Mouse (Mus musculus): ENCODE measurements at regions not wholly inside any gene's neighbourhood (a gene's known extent, or its start where the extent isn't known, plus 50 kb on each side); places are given as distances from the start of the nearest gene placed in this dataset.

DNA sequence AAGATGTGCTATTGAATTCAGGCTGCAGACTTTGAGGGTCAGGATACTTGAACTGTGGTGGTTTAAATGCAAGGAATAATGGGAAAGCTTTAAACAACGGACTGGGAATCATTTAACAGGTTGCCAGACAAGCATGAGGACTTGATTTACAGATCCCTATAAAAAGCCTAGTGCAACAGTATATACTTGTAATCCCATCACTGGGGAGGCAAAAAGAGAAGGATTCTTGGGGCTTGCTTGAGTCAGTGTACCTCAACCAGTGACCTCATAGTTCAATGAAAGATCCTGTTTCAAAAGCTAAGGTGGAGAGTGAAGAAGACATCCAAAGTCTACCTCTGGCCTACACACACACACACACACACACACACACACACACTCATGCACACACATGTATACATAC lies 99.8 kb downstream of the Lrrn1 start:
- no peak for DNase-seq (ENCODE audit: low spot score in 2 of 2)

DNA sequence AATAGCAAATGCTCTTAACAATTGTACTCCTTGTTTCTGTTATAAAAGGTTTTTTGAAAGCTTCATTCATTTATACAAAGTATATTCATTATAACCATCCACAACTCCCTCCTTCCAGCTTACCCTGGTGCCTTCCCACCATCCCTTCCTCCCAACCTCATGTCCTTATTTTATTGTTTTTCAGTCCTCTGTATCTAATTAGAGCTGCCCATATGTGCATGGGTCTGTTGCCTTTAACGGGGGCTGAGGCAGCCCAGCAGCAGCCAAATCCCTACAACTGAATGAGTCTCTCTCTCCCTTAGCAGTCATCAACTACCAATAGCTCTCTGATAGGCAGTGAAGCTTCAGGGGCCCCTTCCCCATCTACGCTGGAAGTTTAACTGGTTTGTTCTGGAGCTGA lies 116.2 kb downstream of the Lrrn1 start:
- peak; percentile 20 to 30 for DNase-seq (ENCODE audit: low spot score in 2 of 2)

DNA sequence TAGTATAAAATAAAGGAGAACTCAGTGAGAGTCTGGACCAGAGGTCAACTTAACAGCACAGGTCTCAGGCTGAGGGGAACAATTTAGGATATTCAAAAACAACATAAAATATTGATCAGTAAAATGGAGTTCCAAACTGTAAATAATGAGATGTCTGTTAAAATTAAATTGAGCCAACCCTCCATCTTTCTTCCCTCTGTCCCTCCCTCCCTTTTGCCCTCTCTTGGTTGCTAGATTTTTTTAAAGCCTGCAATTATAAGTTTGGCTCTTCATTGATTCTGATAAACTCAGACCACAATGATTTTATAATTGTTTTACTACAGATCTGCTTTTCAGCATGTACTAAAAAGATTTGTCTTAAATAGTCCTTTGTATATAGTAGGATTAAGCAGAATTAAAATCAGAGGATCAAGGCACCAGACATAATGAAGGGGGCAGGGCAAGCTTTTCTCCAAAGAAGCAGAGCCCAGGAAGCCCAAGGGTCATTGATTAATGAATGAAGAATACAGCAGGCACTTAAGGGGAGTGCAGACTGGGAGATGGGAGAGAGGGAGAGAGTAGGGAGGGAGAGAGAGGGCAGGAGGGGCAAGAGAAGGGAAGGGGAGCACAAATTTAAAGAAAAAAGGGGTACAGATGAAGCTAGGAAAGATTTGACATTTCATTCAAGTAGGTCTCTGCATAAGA lies 124.4 kb downstream of the Lrrn1 start:
- DNase-seq (ENCODE audit: low spot score in 2 of 2), result no peak

DNA sequence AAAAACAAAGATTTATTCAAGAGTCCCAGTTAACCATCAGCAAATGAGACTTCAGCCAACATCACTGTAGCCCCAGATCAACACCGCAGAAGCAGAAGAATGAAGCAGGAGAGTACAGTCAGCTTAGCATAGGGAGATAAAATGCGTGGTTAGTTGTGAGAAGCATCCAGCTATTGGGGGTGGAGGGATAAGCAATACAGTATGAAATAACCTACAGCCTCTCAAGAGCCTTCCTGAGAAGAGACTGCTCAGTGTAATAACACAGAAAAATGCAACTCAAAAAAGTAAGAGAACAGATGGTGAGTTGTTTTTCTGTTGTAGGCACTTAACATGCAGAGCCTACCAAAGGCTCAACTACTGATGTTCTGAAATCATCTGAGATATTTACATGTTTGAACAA lies 128.2 kb downstream of the Lrrn1 start:
- DNase-seq (ENCODE audit: low spot score in 2 of 2), result no peak

DNA sequence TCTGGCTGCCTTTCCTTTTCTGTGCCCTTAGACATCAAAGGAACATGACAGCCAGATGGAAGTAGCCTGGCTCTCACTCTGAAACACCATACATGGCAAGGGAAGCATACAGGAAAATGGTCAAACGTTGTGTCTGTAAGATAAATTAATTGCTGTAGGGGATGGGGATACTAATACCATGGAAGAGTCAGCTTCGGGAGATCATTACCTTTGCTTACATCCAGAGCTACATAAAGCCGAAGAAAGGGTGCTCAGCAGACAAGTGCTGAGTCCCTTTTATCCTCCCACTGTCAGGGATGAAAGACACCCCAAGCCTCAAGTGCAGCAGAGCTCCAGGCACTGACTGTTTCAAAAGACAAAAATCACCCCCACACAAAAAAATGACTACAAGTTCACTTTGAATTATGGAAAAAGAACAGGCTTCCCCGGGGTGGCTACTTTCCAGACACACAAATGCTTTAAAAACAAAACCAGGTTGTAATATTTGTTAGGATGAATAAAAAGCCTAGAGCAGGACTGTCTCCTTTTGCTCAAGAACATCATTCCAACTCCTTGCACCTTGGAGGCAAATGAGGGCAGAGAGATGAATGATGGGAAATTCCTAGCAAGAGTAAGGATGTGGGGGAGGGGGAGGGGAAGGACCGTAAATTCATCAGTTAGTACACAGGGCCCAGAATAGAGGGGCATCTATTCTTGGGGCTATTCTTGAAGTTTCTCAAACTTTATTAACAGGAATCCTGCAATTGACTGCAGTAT lies 131.6 kb downstream of the Lrrn1 start:
- no peak for DNase-seq (ENCODE audit: low spot score in 2 of 2)

DNA sequence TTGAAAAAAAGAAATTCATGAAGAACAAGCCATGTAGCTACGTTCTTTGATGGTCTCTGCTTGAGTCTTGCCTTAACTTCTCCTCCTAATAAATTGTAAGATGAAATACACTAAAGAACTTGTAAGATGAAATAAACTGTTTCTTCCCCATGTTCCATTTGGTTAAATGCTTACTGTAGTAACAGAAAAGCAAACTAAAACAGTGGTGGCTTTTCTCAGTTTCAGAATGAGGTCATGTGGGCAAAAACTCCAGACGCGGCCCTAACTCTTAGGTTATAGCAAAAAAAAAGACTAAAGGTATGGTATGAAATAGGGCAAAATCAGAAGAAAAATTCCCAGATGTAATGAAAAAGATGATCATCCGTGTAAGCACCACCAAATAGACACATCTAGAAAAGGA lies 169.7 kb downstream of the Lrrn1 start:
- no peak for DNase-seq (ENCODE audit: low spot score in 2 of 2)

DNA sequence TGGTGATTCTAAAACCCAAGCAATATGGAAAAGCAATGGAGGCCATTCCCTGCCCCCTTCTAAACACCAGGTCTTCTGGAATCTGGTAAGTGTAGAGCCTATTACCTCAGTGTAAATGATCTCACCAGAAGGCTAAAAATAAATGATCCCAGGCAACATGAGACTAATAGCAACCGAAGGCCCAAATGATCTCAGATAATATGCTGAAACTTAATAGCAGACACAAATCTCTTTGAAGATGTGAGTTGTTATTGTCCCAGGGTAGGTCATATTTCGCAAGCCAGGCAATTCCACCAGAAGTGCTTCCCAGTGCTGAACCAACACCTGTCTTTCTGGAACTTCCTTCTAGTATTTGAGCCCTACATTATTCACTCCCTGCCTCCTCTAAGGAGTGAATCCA lies 178.6 kb downstream of the Lrrn1 start:
- DNase-seq (ENCODE audit: low spot score in 2 of 2), result no peak

DNA sequence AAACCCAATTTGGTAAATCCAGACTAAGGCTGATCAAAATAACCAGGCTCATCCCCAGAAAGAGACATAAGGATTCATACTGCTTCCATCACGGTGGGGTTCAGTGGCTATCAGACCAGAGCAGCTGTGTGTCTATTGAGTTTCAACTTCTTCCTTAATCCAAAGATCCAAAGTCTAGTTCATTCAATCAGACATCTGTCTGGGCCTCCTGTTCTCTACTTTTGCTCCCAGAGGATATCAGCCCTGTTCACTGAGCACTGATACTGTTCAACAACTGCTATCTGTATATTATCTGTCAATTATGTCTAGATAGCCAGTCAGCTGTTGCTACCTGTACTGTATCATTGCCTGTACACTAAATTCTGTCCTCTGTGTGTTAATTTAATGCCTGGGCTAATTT lies 179.0 kb downstream of the Lrrn1 start:
- no peak for DNase-seq (ENCODE audit: low spot score in 2 of 2)

DNA sequence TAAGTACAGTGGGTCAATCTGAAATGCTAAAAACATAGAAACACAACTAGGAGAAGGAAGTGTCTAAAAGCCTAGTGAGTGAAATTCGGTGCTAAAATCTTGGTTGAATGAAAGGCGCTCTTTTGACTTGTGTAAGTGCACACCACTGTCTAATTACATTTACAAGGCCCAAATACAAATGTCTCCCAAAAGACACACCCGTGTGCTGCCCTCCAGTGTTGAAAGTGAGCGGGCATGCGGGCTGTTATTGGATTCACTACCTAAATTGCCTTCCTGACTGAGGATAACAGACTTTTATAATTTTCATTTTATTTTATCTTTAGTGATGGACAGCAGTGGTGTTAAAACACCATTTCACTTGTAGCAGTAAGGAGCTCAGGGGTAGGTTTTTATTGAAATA lies 180.8 kb downstream of the Lrrn1 start:
- DNase-seq (ENCODE audit: low spot score in 2 of 2), result peak in 1 of 2 experiments; percentile 51

DNA sequence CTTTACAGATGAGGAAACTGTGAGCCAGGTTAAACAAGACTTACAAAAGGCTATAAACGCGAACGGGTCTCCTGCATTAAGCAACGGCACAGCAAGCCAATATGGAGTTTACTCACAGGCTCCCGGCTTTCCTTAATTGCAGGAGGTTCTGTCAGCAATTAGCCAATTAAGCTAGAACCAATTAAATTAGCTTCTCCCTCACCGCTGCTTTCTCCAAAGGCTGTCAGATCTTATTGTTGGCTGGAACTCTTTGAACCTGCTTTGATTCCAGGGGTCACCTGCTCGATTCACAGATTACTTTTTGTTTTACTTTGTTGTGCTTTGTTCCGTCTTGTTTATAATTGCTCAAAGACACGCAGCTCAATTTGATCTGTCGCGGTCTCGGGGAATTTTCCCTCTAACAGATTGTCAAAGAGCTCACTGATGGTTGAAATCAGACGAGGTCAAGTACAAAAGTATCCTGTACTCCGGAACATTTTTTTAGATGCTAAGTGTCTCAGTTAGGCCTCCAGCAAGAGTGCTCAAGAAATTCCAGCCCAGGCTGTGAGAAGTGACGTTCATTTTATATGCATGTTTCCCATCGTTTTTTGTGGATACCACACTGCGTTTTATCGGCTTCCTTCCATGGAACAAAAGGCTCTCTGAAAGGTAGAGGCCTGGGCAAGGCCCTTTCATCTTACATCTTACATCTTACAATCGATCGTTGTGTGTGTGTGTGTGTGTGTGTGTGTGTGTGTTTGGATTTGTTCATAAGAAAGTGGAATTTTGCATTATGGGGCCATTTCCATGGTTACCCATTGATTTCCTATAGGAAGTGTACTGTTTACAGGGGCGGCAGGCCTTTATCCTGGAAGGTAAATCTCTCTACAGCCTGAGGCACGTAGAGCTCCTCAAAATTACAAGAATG lies 181.9 kb downstream of the Lrrn1 start:
- DNase-seq (ENCODE audit: low spot score in 2 of 2), result no peak

DNA sequence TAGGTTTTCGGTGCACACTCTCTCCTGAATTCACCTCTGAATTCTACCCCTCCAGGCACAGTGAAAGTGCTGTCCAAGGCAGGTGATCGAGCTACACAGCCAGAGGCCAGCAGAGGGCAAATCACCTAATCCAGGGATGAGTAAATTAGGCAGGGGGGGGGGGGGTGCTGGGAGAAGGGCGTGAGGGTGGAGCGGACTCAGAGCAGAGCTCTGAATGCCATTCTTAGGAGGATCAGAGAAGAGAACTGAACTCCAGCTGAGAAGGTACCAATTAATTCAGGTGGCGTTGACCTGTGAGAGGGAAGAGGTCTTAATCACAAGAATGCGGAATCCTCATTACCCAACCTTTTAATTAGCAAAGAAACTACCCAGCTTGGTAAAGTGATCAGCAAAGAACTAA lies 183.5 kb downstream of the Lrrn1 start:
- DNase-seq (ENCODE audit: low spot score in 2 of 2), result no peak

DNA sequence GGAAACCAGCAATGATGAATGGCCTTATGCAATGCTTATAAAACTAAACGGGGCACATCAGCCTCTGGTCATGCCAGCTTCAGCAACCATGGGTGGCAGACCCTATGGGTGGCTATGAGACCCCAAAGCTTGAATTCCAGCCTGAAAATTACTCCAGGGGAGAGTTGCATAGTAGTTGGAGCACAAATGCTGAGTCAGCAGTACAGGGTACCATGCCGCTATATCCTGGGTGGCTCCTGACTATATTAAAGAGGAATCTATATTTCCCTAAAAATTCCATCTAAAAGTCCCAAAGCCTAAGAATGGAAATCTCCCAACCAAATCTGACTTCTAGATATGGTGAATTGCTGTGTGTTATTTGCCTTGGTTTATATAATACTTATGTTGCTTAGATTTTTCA lies 187.6 kb downstream of the Lrrn1 start:
- no peak for DNase-seq (ENCODE audit: low spot score in 2 of 2)

DNA sequence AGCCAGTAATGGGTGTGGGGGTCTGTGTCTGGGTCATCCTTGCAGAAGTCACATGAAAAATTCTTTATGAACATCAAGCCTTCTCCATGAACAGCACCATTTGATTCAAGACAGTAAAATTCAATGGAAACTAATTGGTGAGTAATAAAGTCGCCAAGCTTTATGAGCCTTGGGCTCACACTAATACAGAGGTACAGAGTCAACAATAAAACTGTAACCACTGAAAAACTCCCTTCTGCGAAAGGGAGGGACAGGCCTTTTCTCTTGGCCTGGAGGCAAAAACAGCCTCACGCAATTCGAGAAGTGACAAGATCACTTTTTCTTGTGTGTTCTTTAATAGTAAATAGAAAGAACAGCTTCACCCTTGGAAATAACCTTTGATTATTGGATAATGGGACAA lies 200.7 kb downstream of the Lrrn1 start:
- DNase-seq (ENCODE audit: low spot score in 2 of 2), result no peak

DNA sequence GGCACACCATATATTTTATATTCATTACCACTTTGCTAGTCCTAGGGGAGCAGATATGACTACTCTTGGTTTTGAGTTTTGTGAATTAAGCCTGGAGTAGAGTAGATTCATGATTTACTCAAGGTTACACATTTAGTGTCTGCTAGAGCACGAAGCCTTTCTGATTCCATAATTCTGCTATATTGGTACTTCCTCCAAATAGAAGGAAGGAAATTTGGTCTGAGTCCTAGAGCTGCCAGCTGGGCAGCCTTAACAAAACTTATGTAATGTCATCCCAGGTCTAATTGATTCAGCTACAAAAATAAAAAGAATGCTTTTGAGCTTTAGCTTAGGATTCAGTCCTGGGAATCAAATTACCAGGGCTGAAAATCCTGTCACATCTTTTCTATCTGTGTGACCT lies 205.2 kb downstream of the Lrrn1 start:
- peak in 1 of 2 experiments; percentile 33 for DNase-seq (ENCODE audit: low spot score in 2 of 2)

DNA sequence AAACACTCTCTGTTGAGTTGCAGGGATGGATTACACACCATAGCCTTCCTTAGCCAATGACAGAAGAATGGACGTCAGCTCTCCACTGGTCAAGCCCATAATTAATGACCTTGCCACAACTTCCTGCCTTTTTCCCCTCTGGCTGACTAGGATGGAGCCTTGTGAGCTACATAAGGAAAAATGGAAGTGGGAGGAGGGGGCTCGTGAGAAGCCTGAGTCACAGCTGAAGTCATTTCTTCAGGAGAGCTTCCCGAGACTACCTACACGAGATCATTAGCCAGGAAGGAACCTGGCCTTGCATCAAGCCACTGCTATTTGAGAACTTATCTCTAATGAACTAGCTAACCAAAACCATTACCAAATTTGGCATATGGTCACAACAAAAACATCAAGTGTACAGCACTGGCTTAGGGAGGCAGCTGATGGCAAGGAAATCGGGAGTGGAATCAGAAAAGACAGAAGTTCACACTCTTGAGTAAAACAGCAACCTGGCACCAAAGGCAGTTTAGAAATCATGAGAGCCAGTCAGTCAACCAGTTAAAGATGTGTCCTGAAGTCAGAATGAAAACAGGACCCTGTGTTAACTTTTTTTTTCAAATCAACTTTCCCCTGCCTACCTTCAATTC lies 219.7 kb downstream of the Lrrn1 start:
- DNase-seq (ENCODE audit: low spot score in 2 of 2), result no peak

DNA sequence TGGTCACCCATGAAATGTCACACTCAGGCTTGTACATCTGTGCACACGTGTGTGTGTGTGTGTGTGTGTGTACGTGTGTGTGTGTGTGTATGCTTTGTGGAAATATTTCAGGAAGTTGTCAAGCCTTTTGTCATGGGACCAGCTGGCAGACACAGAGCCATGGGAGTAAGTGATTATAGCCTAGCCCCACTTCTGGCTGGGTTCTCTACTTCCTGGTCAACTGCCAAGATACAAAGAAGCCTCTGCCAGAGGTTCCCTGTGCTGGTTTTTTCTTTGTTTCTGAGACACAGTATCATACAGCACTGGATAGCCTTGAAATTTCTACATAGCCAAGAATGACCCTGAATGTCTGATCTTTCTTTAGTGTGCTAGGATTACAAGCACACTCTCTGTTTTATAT lies 220.2 kb downstream of the Lrrn1 start:
- DNase-seq (ENCODE audit: low spot score in 2 of 2), result peak; percentile 31 to 39

DNA sequence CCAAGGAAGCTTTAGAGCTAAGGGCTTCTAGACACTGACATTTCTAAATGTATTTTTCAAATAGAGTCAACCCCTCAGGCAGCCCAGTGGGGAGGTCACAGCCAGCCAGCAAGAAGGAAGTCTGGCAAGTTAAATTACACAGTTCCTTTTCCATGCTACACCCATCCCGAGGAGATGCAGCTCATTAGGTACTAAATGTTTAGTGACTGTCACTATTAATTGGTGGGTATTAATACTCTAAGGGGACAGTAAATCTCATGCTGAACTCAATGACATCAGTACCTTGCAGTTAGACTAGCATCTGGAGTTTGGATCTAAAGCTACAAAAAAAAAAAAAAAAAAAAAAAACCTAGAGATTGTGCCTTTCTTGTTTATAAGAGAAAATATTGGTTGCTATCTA lies 222.6 kb downstream of the Lrrn1 start:
- DNase-seq (ENCODE audit: low spot score in 2 of 2), result no peak

DNA sequence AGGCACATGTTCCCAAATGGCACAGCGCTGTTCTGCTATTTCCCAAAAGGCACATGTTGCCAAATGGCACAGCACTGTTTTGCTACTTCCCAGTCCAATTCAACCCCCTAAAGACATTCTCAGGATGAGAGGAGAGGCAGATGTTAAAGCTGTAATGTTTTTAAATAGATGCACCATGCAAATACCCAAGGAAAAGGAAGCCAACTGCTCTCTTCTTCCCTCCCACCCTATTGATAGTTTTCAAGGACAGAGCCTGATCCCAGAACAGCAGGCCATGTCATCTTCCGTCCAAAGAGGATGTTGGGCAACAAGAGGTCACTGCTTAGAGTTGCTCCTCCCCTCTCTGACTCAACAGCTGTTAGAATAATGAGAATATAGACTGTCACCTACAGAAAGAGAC lies 225.6 kb downstream of the Lrrn1 start:
- DNase-seq (ENCODE audit: low spot score in 2 of 2), result no peak

DNA sequence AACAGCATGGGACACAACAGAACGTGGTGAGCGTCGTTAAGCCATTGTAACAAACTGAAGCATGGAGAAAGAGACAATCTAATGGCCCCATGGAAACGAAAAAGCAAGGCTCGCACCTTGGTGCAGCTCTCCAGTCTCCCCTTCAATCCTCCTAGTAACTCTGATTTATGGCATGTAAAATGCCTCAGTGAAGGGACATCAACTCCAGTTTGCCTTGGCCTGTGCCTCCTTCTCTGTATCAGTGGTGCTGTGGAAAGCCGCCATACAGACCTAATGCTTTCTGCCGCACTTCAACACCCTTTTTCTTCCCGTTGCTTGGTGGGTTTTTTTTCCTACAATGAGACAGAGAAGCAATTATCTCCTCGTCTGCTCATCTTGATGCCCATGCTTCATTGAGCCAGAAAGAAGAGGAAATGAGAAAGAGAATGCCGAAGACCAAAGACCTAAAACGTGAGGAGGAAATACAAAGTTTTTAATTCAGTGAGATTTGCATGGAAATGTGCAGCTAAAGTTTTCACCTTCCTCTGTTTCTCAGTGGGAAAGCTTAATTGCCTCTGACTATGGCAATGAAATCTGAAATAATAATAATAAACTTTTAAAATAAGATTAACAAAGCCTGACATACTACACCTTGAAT lies 241.4 kb downstream of the Lrrn1 start:
- DNase-seq (ENCODE audit: low spot score in 2 of 2), result no peak

DNA sequence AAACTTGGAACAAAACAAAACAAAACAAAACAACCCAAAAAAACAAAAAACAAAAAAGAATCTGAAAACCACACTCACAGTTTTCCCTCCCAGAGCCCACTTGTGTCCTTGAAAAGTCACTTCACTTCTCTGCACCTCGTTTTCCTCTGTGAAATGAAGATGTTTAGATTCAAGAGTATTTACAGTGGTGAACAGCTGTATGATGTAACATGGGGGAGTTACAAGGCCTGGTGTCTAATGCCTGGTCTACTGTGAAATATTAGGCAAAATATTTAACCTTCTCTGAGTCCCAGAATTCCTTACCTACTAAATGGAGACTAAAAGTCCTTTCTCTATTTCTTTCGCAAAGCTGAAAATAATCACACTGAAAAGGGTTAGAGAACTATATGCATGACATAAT lies 255.4 kb downstream of the Lrrn1 start:
- no peak for DNase-seq (ENCODE audit: low spot score in 2 of 2)

DNA sequence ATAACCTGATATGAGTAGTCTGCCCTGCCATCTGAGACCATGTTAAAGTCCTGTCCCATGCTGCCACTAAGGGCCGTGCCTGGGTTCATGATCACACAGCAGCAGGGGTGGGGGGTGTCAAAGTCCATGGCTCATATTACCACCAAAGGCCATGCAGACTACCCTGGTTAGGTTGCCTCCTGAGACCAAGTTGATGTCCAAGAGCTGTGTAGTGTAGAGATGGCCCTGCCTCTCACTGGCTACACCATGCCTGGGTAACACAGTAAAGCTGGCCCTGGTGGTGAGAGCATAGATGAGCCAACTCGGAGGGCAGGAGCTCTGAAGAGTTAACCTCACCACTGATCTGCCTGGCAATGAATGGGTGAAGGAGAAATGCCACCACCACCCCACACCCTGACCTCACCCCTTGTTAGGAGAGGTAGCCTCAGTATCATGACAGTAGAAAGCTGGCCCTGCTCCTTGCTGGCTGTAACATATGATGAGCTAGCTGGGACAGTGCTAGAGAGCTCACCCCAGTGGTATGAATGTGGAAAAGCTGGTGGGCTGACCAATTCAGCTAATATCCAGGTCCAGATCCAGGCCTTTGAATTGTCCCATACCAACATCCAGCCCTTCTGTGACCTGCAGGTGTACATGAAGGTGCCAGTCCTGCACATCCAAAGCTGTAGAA lies 258.8 kb downstream of the Lrrn1 start:
- DNase-seq (ENCODE audit: low spot score in 2 of 2), result no peak
